Comparison of ENCODE assay signal across 8 mouse cellular contexts in genomic region chr10:81644162-81644561, GRCm38 (mm10). TPM values are rescaled to one million over a fixed set of nuclear protein-coding genes. Genes with fewer than 3 reads are reported as not detected.
A peak's percentile ranks its signal among the peaks of the same experiment; 100 is the strongest.
DNase-seq lines count a peak whose midpoint lies in the region; ATAC-seq and TF ChIP-seq lines count a peak whose summit lies in the region.

No protein-coding gene starts in this region.

- peak overlapping the region; percentile 92 for H3K4me3 ChIP-seq in layer of hippocampus, adult 2 months
- H3K4me3 ChIP-seq in embryonic facial prominence, embryonic 12.5 days, result peak overlapping the region; percentile 75
- peak overlapping the region; percentile 66 for H3K4me3 ChIP-seq in hindbrain, postnatal 0 days (ENCODE audit: low read length)
- peak overlapping the region; percentile 67 for H3K4me3 ChIP-seq in midbrain, postnatal 0 days (ENCODE audit: low read depth, low read length)

- H3K4me2 ChIP-seq in embryonic facial prominence, embryonic 12.5 days (replicated peaks), result peak overlapping the region; percentile 89
- H3K4me2 ChIP-seq in hindbrain, postnatal 0 days (ENCODE audit: low read depth, low read length), result peak overlapping the region; percentile 92
- H3K4me2 ChIP-seq in midbrain, postnatal 0 days (ENCODE audit: low read depth, low read length, poor library complexity, severe bottlenecking), result peak overlapping the region; percentile 91

- H3K27me3 ChIP-seq in embryonic facial prominence, embryonic 12.5 days, result no peaks in the 10 kb centered on the region
- H3K27me3 ChIP-seq in hindbrain, postnatal 0 days (ENCODE audit: insufficient read depth, low read length), result no peaks in the 10 kb centered on the region
- no peaks in the 10 kb centered on the region for H3K27me3 ChIP-seq in midbrain, postnatal 0 days (ENCODE audit: insufficient read depth, low read length)

- peak overlapping the region; percentile 97 for H3K27ac ChIP-seq in layer of hippocampus, adult 2 months
- peak overlapping the region; percentile 94 for H3K27ac ChIP-seq in embryonic facial prominence, embryonic 12.5 days
- peak overlapping the region; percentile 97 for H3K27ac ChIP-seq in hindbrain, postnatal 0 days
- peak overlapping the region; percentile 95 for H3K27ac ChIP-seq in midbrain, postnatal 0 days (ENCODE audit: low read depth, low read length)

- peak overlapping the region; percentile 94 for H3K9ac ChIP-seq in embryonic facial prominence, embryonic 12.5 days
- peak overlapping the region; percentile 96; the same call in 1 of the 2 replicates for H3K9ac ChIP-seq in hindbrain, postnatal 0 days (replicated peaks; ENCODE audit: low read length)
- H3K9ac ChIP-seq in midbrain, postnatal 0 days (replicated peaks; ENCODE audit: low read length, poor library complexity, severe bottlenecking), result peak overlapping the region; percentile 90; the same call in 1 of the 2 replicates

- 52% methylated on average over 2 of the region's 2 CpGs for WGBS in embryonic facial prominence, embryonic 12.5 days
- WGBS in hindbrain, postnatal 0 days, result 45% methylated on average over 2 of the region's 2 CpGs
- WGBS in midbrain, postnatal 0 days, result 61% methylated on average over 2 of the region's 2 CpGs

- H3K9me3 ChIP-seq in embryonic facial prominence, embryonic 12.5 days, result no peaks in the 10 kb centered on the region
- H3K9me3 ChIP-seq in hindbrain, postnatal 0 days (ENCODE audit: low read length), result no peaks in the 10 kb centered on the region
- no peaks in the 10 kb centered on the region for H3K9me3 ChIP-seq in midbrain, postnatal 0 days (ENCODE audit: low read length)

- peaks cover 12% of the 10 kb centered on the region for H3K4me1 ChIP-seq in embryonic facial prominence, embryonic 12.5 days
- peaks cover 17% of the 10 kb centered on the region for H3K4me1 ChIP-seq in hindbrain, postnatal 0 days (ENCODE audit: insufficient read depth, low read length)
- peaks cover 18% of the 10 kb centered on the region for H3K4me1 ChIP-seq in midbrain, postnatal 0 days (ENCODE audit: insufficient read depth, low read length)

- no peaks in the 10 kb centered on the region for H3K36me3 ChIP-seq in embryonic facial prominence, embryonic 12.5 days
- H3K36me3 ChIP-seq in hindbrain, postnatal 0 days (ENCODE audit: insufficient read depth, low read length), result no peaks in the 10 kb centered on the region
- H3K36me3 ChIP-seq in midbrain, postnatal 0 days (ENCODE audit: insufficient read depth, low read length), result 0 out of 2 replicates have a peak, but pooled peaks cover 3% of the 10 kb centered on the region

- no peak for DNase-seq in layer of hippocampus, adult 2 months (ENCODE audit: low spot score in 2 of 2)
- DNase-seq in layer of hippocampus, postnatal 14 days (ENCODE audit: low spot score in 2 of 2), result no peak
- DNase-seq in hindbrain, postnatal 0 days (ENCODE audit: low spot score), result no peak
- no peak for DNase-seq in midbrain, postnatal 0 days (ENCODE audit: low spot score)
- DNase-seq in frontal cortex, postnatal 10 days (ENCODE audit: low spot score in 2 of 2), result no peak
- DNase-seq in thymus, postnatal 0 days (ENCODE audit: low spot score), result no peak
- no peak for DNase-seq in Muller cell, postnatal 12 days (ENCODE audit: inconsistent ontology term)

- no peak for ATAC-seq in embryonic facial prominence, embryonic 12.5 days (ENCODE audit: insufficient number of reproducible peaks, insufficient read depth, low FRiP score, low TSS enrichment)
- no peak for ATAC-seq in hindbrain, postnatal 0 days
- ATAC-seq in midbrain, postnatal 0 days (ENCODE audit: low FRiP score), result no peak

- no peak for TF ChIP-seq CTCF in layer of hippocampus, adult 2 months (conservative IDR thresholded peaks at IDR 0.05)
- no peak for TF ChIP-seq CTCF in hindbrain, postnatal 0 days (IDR thresholded peaks at IDR 0.05; ENCODE audit: low read depth)
- no peak for TF ChIP-seq CTCF in midbrain, postnatal 0 days (IDR thresholded peaks at IDR 0.05)

RNA-seq across cellular contexts. Expression of gene Gm10778, which starts 4.7 kb away (rescaled TPM):
- 1 to 10 TPM; 3.6 to 5.0 TPM for total RNA-seq in layer of hippocampus, adult 2 months (2021)
- total RNA-seq in layer of hippocampus, postnatal 14 days (2021), result 1 to 10 TPM; 3.5 to 3.9 TPM
- polyA plus RNA-seq in embryonic facial prominence, embryonic 12.5 days (2016; fragmentation: Nextera tagmentation; extraction: Ambion mirVana), result 6.1 and 6.3 TPM in 2 replicates
- total RNA-seq in hindbrain, postnatal 0 days (2014; rRNA removed), result 3.0 and 4.5 TPM in 2 replicates
- polyA plus RNA-seq in hindbrain, postnatal 0 days (2015; fragmentation: Nextera tagmentation; extraction: Ambion mirVana), result 2.7 and 2.9 TPM in 2 replicates
- total RNA-seq in midbrain, postnatal 0 days (2014; rRNA removed), result 3.3 and 5.3 TPM in 2 replicates
- polyA plus RNA-seq in midbrain, postnatal 0 days (2015; fragmentation: Nextera tagmentation; extraction: Ambion mirVana), result 2.9 and 3.7 TPM in 2 replicates
- 4.4 and 5.6 TPM in 2 replicates for polyA plus RNA-seq in thymus, postnatal 0 days (2015; fragmentation: Nextera tagmentation; extraction: Ambion mirVana)

RNA-seq across cellular contexts. Expression of gene Ankrd24, which starts 15.8 kb away (rescaled TPM):
- 10 to 100 TPM; 33.6 to 38.6 TPM for total RNA-seq in layer of hippocampus, adult 2 months (2021)
- 10 to 100 TPM; 32.5 to 36.3 TPM for total RNA-seq in layer of hippocampus, postnatal 14 days (2021)
- polyA plus RNA-seq in embryonic facial prominence, embryonic 12.5 days (2016; fragmentation: Nextera tagmentation; extraction: Ambion mirVana), result 12.2 and 13.5 TPM in 2 replicates
- 58.5 and 73.9 TPM in 2 replicates for total RNA-seq in hindbrain, postnatal 0 days (2014; rRNA removed)
- polyA plus RNA-seq in hindbrain, postnatal 0 days (2015; fragmentation: Nextera tagmentation; extraction: Ambion mirVana), result 17.7 and 18.6 TPM in 2 replicates
- 93.1 and 100 TPM in 2 replicates for total RNA-seq in midbrain, postnatal 0 days (2014; rRNA removed)
- 14.6 and 14.9 TPM in 2 replicates for polyA plus RNA-seq in midbrain, postnatal 0 days (2015; fragmentation: Nextera tagmentation; extraction: Ambion mirVana)
- 2.2 and 2.3 TPM in 2 replicates for polyA plus RNA-seq in thymus, postnatal 0 days (2015; fragmentation: Nextera tagmentation; extraction: Ambion mirVana)

RNA-seq across cellular contexts. Expression of gene Sirt6, which starts 16.6 kb away (rescaled TPM):
- total RNA-seq in layer of hippocampus, adult 2 months (2021), result 10 to 100 TPM; 29.7 to 31.4 TPM
- total RNA-seq in layer of hippocampus, postnatal 14 days (2021), result 10 to 100 TPM; 27.8 to 30.3 TPM
- polyA plus RNA-seq in embryonic facial prominence, embryonic 12.5 days (2016; fragmentation: Nextera tagmentation; extraction: Ambion mirVana), result 55.1 and 55.5 TPM in 2 replicates
- 22.4 and 31.5 TPM in 2 replicates for total RNA-seq in hindbrain, postnatal 0 days (2014; rRNA removed)
- polyA plus RNA-seq in hindbrain, postnatal 0 days (2015; fragmentation: Nextera tagmentation; extraction: Ambion mirVana), result 39.0 and 40.9 TPM in 2 replicates
- 25.0 and 33.8 TPM in 2 replicates for total RNA-seq in midbrain, postnatal 0 days (2014; rRNA removed)
- polyA plus RNA-seq in midbrain, postnatal 0 days (2015; fragmentation: Nextera tagmentation; extraction: Ambion mirVana), result 41.0 and 42.6 TPM in 2 replicates
- 26.7 and 31.3 TPM in 2 replicates for polyA plus RNA-seq in thymus, postnatal 0 days (2015; fragmentation: Nextera tagmentation; extraction: Ambion mirVana)

RNA-seq across cellular contexts. Expression of gene BC025920, which starts 38.1 kb away (rescaled TPM):
- 1 to 10 TPM; 4.2 to 5.0 TPM for total RNA-seq in layer of hippocampus, adult 2 months (2021)
- 1 to 10 TPM; 2.6 to 2.8 TPM for total RNA-seq in layer of hippocampus, postnatal 14 days (2021)
- polyA plus RNA-seq in embryonic facial prominence, embryonic 12.5 days (2016; fragmentation: Nextera tagmentation; extraction: Ambion mirVana), result 1.6 and 1.7 TPM in 2 replicates
- total RNA-seq in hindbrain, postnatal 0 days (2014; rRNA removed), result 4.2 and 4.3 TPM in 2 replicates
- 0.97 and 1.3 TPM in 2 replicates for polyA plus RNA-seq in hindbrain, postnatal 0 days (2015; fragmentation: Nextera tagmentation; extraction: Ambion mirVana)
- total RNA-seq in midbrain, postnatal 0 days (2014; rRNA removed), result 1.2 and 2.6 TPM in 2 replicates
- polyA plus RNA-seq in midbrain, postnatal 0 days (2015; fragmentation: Nextera tagmentation; extraction: Ambion mirVana), result 0.80 and 1.6 TPM in 2 replicates
- 0.85 and 0.98 TPM in 2 replicates for polyA plus RNA-seq in thymus, postnatal 0 days (2015; fragmentation: Nextera tagmentation; extraction: Ambion mirVana)

RNA-seq across cellular contexts. Expression of gene Tle6, which starts 43.3 kb away (rescaled TPM):
- total RNA-seq in layer of hippocampus, adult 2 months (2021), result 1 to 10 TPM; 4.1 to 5.0 TPM
- total RNA-seq in layer of hippocampus, postnatal 14 days (2021), result 1 to 10 TPM; 2.0 to 3.5 TPM
- 14.4 and 16.2 TPM in 2 replicates for polyA plus RNA-seq in embryonic facial prominence, embryonic 12.5 days (2016; fragmentation: Nextera tagmentation; extraction: Ambion mirVana)
- total RNA-seq in hindbrain, postnatal 0 days (2014; rRNA removed), result 5.3 and 5.4 TPM in 2 replicates
- 6.2 and 6.6 TPM in 2 replicates for polyA plus RNA-seq in hindbrain, postnatal 0 days (2015; fragmentation: Nextera tagmentation; extraction: Ambion mirVana)
- total RNA-seq in midbrain, postnatal 0 days (2014; rRNA removed), result 8.4 and 13.3 TPM in 2 replicates
- 4.7 and 7.5 TPM in 2 replicates for polyA plus RNA-seq in midbrain, postnatal 0 days (2015; fragmentation: Nextera tagmentation; extraction: Ambion mirVana)
- polyA plus RNA-seq in thymus, postnatal 0 days (2015; fragmentation: Nextera tagmentation; extraction: Ambion mirVana), result 3.7 and 4.8 TPM in 2 replicates
